Mouse (Mus musculus) limb, embryonic 11.5 days (tissue): ENCODE results near the gene Alkbh2. TPM values are rescaled to one million over a fixed set of nuclear protein-coding genes. Genes with fewer than 3 reads are reported as not detected.

ENCODE experiments used
- polyA plus RNA-seq: library from polyadenylated mRNA; unstranded; fragments of >200 nt; fragmentation: Nextera tagmentation; extraction: Ambion mirVana; gene quantifications from 2 replicates; pipeline ENCODE4 v1.2.1, GENCODE M21; 2014

The Alkbh2 gene
- polyA plus RNA-seq, 1 experiment from 2014 or later = 14.6 TPM

Other genes starting within 250 kb of the Alkbh2 start
- 94.9 and 107 TPM in 2 replicates for gene Coro1c, start 219.5 kb downstream of the Alkbh2 start, polyA plus RNA-seq
- gene Ssh1, start 134.3 kb downstream of the Alkbh2 start, polyA plus RNA-seq = 27.3 and 28.1 TPM in 2 replicates
- gene Dao, start 124.5 kb downstream of the Alkbh2 start, polyA plus RNA-seq = not detected in 2 replicates
- gene Usp30, start 62.8 kb downstream of the Alkbh2 start, polyA plus RNA-seq = 11.7 and 13.3 TPM in 2 replicates
- gene Svop, start 36.6 kb downstream of the Alkbh2 start, polyA plus RNA-seq = 0.24 TPM in 1 of 2 replicates, not detected in the other
- 41.8 and 52.8 TPM in 2 replicates for gene Ung, start 2.2 kb upstream of the Alkbh2 start, polyA plus RNA-seq
- 2.1 and 4.5 TPM in 2 replicates for gene Acacb, start 18.3 kb upstream of the Alkbh2 start, polyA plus RNA-seq
- gene Foxn4, start 145.6 kb upstream of the Alkbh2 start, polyA plus RNA-seq = not detected in 2 replicates
- gene Myo1h, start 160.9 kb upstream of the Alkbh2 start, polyA plus RNA-seq = 0.45 and 0.65 TPM in 2 replicates